Mouse (Mus musculus) forebrain, embryonic 13.5 days (tissue): ENCODE results near the gene Zfp446. TPM values are rescaled to one million over a fixed set of nuclear protein-coding genes. Genes with fewer than 3 reads are reported as not detected.

Experiments
- ATAC-seq: fragments of 200-750 bp; cut with Nextera tagmentation; 2 replicates; pipeline ENCODE4 v1.8.0; 2017
- H3K27ac ChIP-seq: fragments of 300-500 bp; sonication (generic); 2 replicates; pipeline ENCODE4 v1.5.1; 2015; ENCODE audit warnings: inconsistent platforms, mild to moderate bottlenecking, moderate library complexity
- H3K27me3 ChIP-seq: fragments of 300-500 bp; sonication (generic); 2 replicates; pipeline ENCODE4 v1.6.1; 2015; ENCODE audit warnings: mild to moderate bottlenecking, inconsistent platforms
- H3K36me3 ChIP-seq: fragments of 300-500 bp; sonication (generic); 2 replicates; pipeline ENCODE4 v1.6.1; 2015; ENCODE audit warnings: mild to moderate bottlenecking, inconsistent platforms; ENCODE audit not compliant: poor library complexity, severe bottlenecking
- H3K4me1 ChIP-seq: fragments of 300-500 bp; sonication (generic); 2 replicates; pipeline ENCODE4 v1.6.1; 2015; ENCODE audit warnings: inconsistent platforms
- H3K4me2 ChIP-seq: fragments of 300-500 bp; sonication (generic); 2 replicates; pipeline ENCODE4 v1.6.1; 2015; ENCODE audit warnings: inconsistent platforms, mild to moderate bottlenecking, moderate library complexity
- H3K4me3 ChIP-seq: fragments of 300-500 bp; sonication (generic); 2 replicates; pipeline ENCODE4 v1.5.1; 2015; ENCODE audit warnings: mild to moderate bottlenecking, inconsistent platforms
- H3K9ac ChIP-seq: fragments of 300-500 bp; sonication (generic); 2 replicates; pipeline ENCODE4 v1.6.1; 2015; ENCODE audit warnings: mild to moderate bottlenecking, inconsistent platforms
- H3K9me3 ChIP-seq: fragments of 300-500 bp; sonication (generic); replicated peaks from 2 replicates; pipeline ENCODE4 v1.6.1; 2016; ENCODE audit warnings: inconsistent platforms
- WGBS: fragments of 180-500 bp; shearing (Covaris S2); methylation state at CpG from one replicate; pipeline ENCODE4 v1.1.7; 2015; 5-methylcytosine and 5-hydroxymethylcytosine counted together
- polyA plus RNA-seq: library from polyadenylated mRNA; unstranded; fragments of >200 nt; fragmentation: Nextera tagmentation; extraction: Ambion mirVana; gene quantifications from 2 replicates; pipeline ENCODE4 v1.2.1, GENCODE M21; 2015

The Zfp446 gene
- polyA plus RNA-seq, 1 experiment from 2014 or later, result 12.7 TPM

- no peaks in the 10 kb centered on the region for H3K9me3 ChIP-seq
- peaks cover 79% of the 10 kb centered on the region for H3K36me3 ChIP-seq
- H3K27ac ChIP-seq, result no peak overlapping the region
- 96% methylated on average over 7 of the region's 7 CpGs for WGBS
- no peaks in the 10 kb centered on the region for H3K27me3 ChIP-seq
- H3K4me2 ChIP-seq, result no peak overlapping the region
- H3K4me3 ChIP-seq, result no peak overlapping the region
- peaks cover 39% of the 10 kb centered on the region for H3K4me1 ChIP-seq
- no peak for ATAC-seq
- H3K9ac ChIP-seq, result peak overlapping the region; percentile 12; the same call in 1 of the 2 replicates
Observed at GRCm38 (mm10) chr7:13032541-13032940, 54.9 kb downstream of the Zfp446 start.

- 46% methylated on average over 13 of the region's 13 CpGs for WGBS
- H3K9me3 ChIP-seq, result no peaks in the 10 kb centered on the region
- H3K4me1 ChIP-seq, result peaks cover 41% of the 10 kb centered on the region
- H3K4me3 ChIP-seq, result peak overlapping the region; percentile 60
- no peak for ATAC-seq
- H3K36me3 ChIP-seq, result peaks cover 68% of the 10 kb centered on the region
- no peaks in the 10 kb centered on the region for H3K27me3 ChIP-seq
- H3K27ac ChIP-seq, result peak overlapping the region; percentile 90
- H3K4me2 ChIP-seq, result peak overlapping the region; percentile 76
- H3K9ac ChIP-seq, result peak overlapping the region; percentile 83
Observed at GRCm38 (mm10) chr7:13033451-13034147, 56.0 kb downstream of the Zfp446 start.

- peak; percentile 80 for ATAC-seq
- H3K4me1 ChIP-seq, result peaks cover 48% of the 10 kb centered on the region
- peak within 1 kb of the TSS; percentile 76 for H3K4me2 ChIP-seq
- no peaks in the 10 kb centered on the region for H3K9me3 ChIP-seq
- 1% methylated on average over 45 of the region's 45 CpGs for WGBS
- peak within 1 kb of the TSS; percentile 83 for H3K9ac ChIP-seq
- peak within 1 kb of the TSS; percentile 90 for H3K27ac ChIP-seq
- H3K36me3 ChIP-seq, result peaks cover 61% of the 10 kb centered on the region
- peak within 1 kb of the TSS; percentile 60 for H3K4me3 ChIP-seq
- no peaks in the 10 kb centered on the region for H3K27me3 ChIP-seq
Observed at GRCm38 (mm10) chr7:13034148-13034977, 56.7 kb downstream of the Zfp446 start, which contains the start of gene Chmp2a. Chmp2a (minus strand) TSS chr7:13034807.

Other genes starting within 250 kb of the Zfp446 start
- gene Vmn2r56, start 242.8 kb upstream of the Zfp446 start, polyA plus RNA-seq, result not detected in 2 replicates
- gene Zscan18, start 174.2 kb upstream of the Zfp446 start, polyA plus RNA-seq, result 11.4 and 14.9 TPM in 2 replicates
- 31.0 and 31.4 TPM in 2 replicates for gene Zfp329, start 159.0 kb upstream of the Zfp446 start, polyA plus RNA-seq
- 32.6 and 33.3 TPM in 2 replicates for gene Zfp110, start 143.1 kb upstream of the Zfp446 start, polyA plus RNA-seq
- gene Zfp128, start 96.7 kb upstream of the Zfp446 start, polyA plus RNA-seq, result 7.0 and 7.5 TPM in 2 replicates
- gene Zscan22, start 80.0 kb upstream of the Zfp446 start, polyA plus RNA-seq, result 11.8 and 13.6 TPM in 2 replicates
- gene Rps5, start 55.6 kb upstream of the Zfp446 start, polyA plus RNA-seq, result 820 and 824 TPM in 2 replicates
- 0.74 and 0.78 TPM in 2 replicates for gene Rnf225, start 50.4 kb upstream of the Zfp446 start, polyA plus RNA-seq
- 12.3 and 12.5 TPM in 2 replicates for gene Zfp324, start 12.0 kb upstream of the Zfp446 start, polyA plus RNA-seq
- 0.12 and 0.53 TPM in 2 replicates for gene Slc27a5, start 20.3 kb downstream of the Zfp446 start, polyA plus RNA-seq
- 270 and 289 TPM in 2 replicates for gene Trim28, start 21.3 kb downstream of the Zfp446 start, polyA plus RNA-seq
- gene Zbtb45, start 32.2 kb downstream of the Zfp446 start, polyA plus RNA-seq, result 32.8 and 37.1 TPM in 2 replicates
- 164 and 168 TPM in 2 replicates for gene Chmp2a, start 57.0 kb downstream of the Zfp446 start, polyA plus RNA-seq
- 44.0 and 53.7 TPM in 2 replicates for gene Ube2m, start 60.4 kb downstream of the Zfp446 start, polyA plus RNA-seq
- gene Mzf1, start 76.9 kb downstream of the Zfp446 start, polyA plus RNA-seq, result 5.1 and 6.0 TPM in 2 replicates
- gene Vmn1r85, start 117.3 kb downstream of the Zfp446 start, polyA plus RNA-seq, result not detected in 2 replicates
- not detected in 2 replicates for gene Vmn1r86, start 142.1 kb downstream of the Zfp446 start, polyA plus RNA-seq
- not detected in 2 replicates for gene Vmn1r87, start 162.3 kb downstream of the Zfp446 start, polyA plus RNA-seq
- not detected in 2 replicates for gene Vmn1r88, start 181.7 kb downstream of the Zfp446 start, polyA plus RNA-seq
- not detected in 2 replicates for gene Vmn1r89, start 235.2 kb downstream of the Zfp446 start, polyA plus RNA-seq